Mouse (Mus musculus) activated CD4-positive, CD25-positive, alpha-beta regulatory T cell, adult 4 months (primary cell): ENCODE measurements around the gene Stard3. TPM values are rescaled to one million over a fixed set of nuclear protein-coding genes. Genes with fewer than 3 reads are reported as not detected.
"Not testable (repeated sequence)": the region's sequence is repeated elsewhere in the genome, so short reads cannot be mapped to it uniquely, and the experiment has no call there.

Source experiments
- ATAC-seq: one replicate; pipeline ENCODE4 v1.8.0; 2017
- polyA plus RNA-seq, 2 experiments: library from polyadenylated mRNA; unstranded; fragments of 100-300 nt; shearing (Covaris generic); gene quantifications; one replicate each; pipeline ENCODE4 v1.2.1; 2017

Stard3 gene
- polyA plus RNA-seq, 2 experiments from 2014 or later: 33.3 to 42.1 TPM

GRCm38 (mm10) chr11:98376756-98377155 lies 18.6 kb downstream of the Stard3 start:
- ATAC-seq: no peak

- no peak for ATAC-seq
These were observed 19.6 kb downstream of the Stard3 start for GRCm38 (mm10) chr11:98377787-98378186.

- ATAC-seq: no peak
These were observed 21.2 kb downstream of the Stard3 start for GRCm38 (mm10) chr11:98379379-98379778.

GRCm38 (mm10) chr11:98380106-98380505 lies 21.9 kb downstream of the Stard3 start:
- ATAC-seq: no peak

- ATAC-seq: no peak
These were observed 23.5 kb downstream of the Stard3 start for GRCm38 (mm10) chr11:98381651-98382050.

- ATAC-seq: not testable (repeated sequence)
These were observed 24.2 kb downstream of the Stard3 start for GRCm38 (mm10) chr11:98382405-98382804.

- ATAC-seq: no peak
These were observed 25.3 kb downstream of the Stard3 start, which contains the start of gene Tcap for GRCm38 (mm10) chr11:98383261-98384030. Gene Tcap, plus strand, starts transcription at chr11:98383811.

- no peak for ATAC-seq
These were observed 26.0 kb downstream of the Stard3 start for GRCm38 (mm10) chr11:98384216-98384615.

GRCm38 (mm10) chr11:98384721-98385637 lies 26.8 kb downstream of the Stard3 start:
- ATAC-seq: no peak

GRCm38 (mm10) chr11:98385638-98386585 lies 27.7 kb downstream of the Stard3 start, which contains the start of gene Pnmt:
Gene Pnmt, plus strand, starts transcription at chr11:98386450.
- ATAC-seq: no peak

- ATAC-seq: no peak
These were observed 28.4 kb downstream of the Stard3 start for GRCm38 (mm10) chr11:98386596-98386995.

GRCm38 (mm10) chr11:98387056-98387577 lies 28.9 kb downstream of the Stard3 start:
- no peak for ATAC-seq

GRCm38 (mm10) chr11:98388282-98388681 lies 30.1 kb downstream of the Stard3 start:
- no peak for ATAC-seq

- no peak for ATAC-seq
These were observed 31.1 kb downstream of the Stard3 start for GRCm38 (mm10) chr11:98389221-98389780.

GRCm38 (mm10) chr11:98390141-98390540 lies 32.0 kb downstream of the Stard3 start:
- ATAC-seq: no peak

- ATAC-seq: no peak
These were observed 33.9 kb downstream of the Stard3 start for GRCm38 (mm10) chr11:98392034-98392433.

GRCm38 (mm10) chr11:98392645-98393044 lies 34.5 kb downstream of the Stard3 start:
- ATAC-seq: no peak

- no peak for ATAC-seq
These were observed 35.1 kb downstream of the Stard3 start for GRCm38 (mm10) chr11:98393317-98393716.

- no peak for ATAC-seq
These were observed 36.1 kb downstream of the Stard3 start for GRCm38 (mm10) chr11:98394301-98394700.

GRCm38 (mm10) chr11:98395041-98395440 lies 36.9 kb downstream of the Stard3 start:
- ATAC-seq: no peak

- no peak for ATAC-seq
These were observed 39.8 kb downstream of the Stard3 start for GRCm38 (mm10) chr11:98397946-98398345.
